Mouse (Mus musculus) embryo, embryonic 10.5 days (tissue): ENCODE measurements around the gene Msl3.

Experiments
- DNase-seq: peaks from one replicate; pipeline ENCODE4 v3.0.0-alpha.2; 2015; ENCODE audit warnings: low spot score

The Msl3 gene

DNA sequence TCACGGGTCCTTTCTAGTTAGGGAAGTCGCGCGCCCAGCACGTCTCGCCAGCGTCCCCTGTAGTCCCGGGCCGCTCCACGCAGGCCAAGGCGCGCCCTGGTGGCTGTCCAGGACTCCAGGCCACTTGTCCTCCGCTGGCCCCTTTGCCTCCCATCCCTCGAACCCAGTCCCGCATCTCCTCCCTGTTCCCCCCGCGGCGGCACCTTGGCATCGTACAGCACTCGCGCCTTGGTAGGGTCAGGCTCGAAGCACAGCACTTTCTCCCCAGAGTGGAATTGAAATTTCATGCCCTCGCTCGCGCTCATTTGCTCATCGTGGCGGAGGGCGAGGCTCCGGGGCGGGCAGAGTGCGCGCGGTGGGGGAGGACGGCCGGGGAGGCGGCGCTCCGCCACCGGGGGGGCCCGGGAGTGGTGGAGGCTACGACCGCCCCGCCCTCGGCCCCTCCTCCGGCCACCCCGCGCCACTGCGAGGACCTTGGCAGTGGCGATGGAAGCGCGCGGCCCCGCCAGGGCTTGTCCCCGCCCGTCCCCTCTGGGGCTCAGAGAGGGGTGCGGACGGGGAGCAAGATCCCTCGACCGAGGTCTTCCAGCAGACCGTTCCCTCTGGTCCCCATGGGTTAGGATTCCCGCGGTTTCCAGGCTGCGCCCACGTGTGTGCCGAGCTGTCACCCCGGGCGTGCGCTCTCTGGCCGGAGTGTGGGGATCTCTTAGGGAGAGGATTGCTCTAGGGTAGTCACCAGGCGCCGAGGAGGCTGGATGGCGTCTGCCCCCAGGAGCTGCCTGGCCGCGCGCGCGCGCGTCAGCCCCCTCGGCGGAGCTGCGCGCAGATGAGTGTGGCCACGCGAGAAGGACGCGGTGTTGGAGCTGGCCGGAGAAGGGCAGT is at the start of gene Msl3:
TSS of gene Msl3 (minus strand) at position 374 of the 882 bp plus-strand sequence.
- peak; percentile 86 for DNase-seq

DNA sequence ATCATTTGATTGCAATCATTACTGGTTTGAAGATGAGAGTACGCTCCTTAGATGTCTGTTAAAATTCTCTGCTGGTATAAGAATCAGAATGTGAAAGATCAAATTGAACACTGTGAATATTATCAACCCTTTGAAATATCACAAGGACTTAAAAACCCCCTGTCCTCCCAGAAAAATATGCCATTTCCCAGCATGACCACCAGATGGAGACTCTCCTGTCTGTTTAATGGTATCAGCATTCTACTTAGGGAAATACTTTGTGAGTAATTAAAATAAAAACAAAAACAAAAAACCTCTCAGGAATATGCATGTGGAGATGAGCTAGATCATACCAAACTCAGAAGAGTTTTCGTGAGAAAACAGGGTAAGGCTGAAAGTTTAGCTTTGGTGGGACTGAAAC is 44.3 kb upstream of the Msl3 start:
- peak; percentile 15 for DNase-seq

DNA sequence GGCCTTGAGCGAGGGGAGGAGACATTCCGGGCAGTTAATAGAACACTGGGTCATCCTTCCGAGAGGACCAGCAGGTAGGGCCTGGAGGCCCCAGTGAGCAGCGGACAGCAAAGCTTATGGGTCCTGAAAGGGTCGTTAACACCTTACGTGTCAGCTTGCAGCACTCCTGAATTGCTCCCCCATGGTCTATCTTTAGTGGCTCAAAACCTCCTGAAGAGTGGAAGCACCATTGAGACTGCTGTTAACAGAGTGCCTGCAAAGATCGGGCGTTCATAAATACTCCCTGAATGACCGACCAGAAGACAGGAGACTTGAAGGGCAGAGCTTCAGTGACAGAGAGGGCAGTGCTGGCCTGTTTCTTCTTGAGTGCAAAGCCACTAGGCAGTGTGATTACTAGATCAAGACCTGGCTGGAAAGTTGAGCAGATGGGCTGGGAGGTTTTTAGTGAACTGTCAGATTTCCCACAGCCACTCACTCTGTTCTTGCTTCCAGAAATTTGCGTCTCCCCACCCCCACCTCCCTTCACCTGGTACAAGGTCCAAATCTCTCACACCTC is 787 bp upstream of the Msl3 start:
- DNase-seq, result no peak

DNA sequence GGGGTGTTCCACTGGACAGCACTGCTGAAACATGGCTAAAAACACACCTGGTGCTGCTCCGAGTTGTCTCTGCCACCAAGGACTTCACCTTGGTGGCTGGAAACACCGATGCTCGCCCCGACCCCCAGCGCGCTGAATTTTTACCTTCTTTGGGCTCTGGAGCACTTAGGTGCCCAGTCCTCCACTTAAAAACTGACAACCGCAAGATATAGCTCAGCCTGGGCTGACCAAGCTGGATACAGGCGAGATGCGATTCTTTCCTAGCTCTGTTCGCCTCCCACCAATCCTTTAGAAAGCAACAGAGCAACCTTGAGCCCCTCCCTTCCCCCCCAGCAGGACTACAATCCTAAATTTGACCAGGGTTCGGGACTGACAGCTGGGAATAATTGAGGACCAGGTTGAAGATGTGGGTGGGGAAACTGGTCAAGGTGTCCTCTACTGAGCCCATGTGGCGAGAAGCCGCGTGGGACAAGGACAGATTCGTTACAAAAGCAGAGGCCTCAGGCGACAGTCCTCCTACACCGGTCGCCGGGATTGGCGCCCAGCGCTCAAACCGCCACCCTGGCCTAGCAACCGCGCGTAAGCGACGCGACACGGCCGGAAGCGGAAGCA is 679 bp downstream of the Msl3 start:
- DNase-seq, result no peak

DNA sequence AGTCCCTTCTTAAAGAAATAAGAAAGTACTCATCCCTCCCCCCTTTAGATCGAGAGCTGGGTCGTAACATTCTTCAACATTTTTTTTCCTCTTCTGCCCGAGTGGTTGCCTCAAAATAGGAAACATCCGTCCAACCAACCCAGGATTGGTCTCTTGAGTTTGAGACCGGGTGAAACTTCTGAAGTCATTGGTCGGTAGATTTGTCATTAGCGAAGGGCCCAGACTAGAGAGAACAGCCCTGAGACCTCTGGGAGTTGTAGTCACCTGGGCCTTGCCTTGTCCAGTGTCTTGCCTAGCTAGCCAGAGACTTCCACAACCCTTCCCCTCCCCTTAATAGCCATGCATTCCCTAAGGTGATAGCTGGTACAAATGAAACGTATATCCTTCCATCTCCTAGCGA is 1.3 kb downstream of the Msl3 start:
- DNase-seq, result peak; percentile 84

DNA sequence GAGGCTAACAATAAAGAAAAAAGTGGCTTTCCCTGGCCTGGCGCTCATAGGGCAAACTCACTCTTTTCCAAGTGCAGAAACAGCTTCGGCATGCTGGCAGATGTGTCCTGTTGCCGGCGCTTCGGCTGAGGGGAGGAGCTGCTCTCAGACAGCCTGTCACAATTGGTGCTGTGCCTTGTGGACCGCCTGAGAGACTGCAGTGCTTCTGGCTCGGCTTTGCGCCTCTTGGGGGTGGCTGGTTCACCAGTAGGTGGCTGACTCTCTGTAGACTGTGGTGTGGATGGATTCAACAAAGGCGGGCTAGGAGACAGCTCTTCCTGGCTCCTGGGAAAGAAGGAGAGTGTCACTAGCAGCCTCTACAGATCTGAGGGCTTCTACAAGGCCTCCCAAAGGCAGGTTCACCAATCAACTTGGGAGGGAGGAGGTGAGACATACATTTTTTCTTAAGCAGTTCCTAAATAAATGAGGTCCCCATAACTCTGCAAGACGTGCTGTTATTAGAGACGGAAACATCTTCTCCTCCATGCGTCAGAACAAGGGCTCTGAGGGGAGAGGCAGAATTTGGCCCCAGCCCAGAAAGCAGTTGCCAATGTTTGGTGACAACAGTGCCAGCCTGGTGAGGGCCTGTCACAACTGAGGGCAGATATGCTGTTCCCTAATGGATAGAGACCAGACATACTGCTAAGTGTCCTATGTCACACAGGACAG is 9.6 kb downstream of the Msl3 start:
- DNase-seq, result no peak

DNA sequence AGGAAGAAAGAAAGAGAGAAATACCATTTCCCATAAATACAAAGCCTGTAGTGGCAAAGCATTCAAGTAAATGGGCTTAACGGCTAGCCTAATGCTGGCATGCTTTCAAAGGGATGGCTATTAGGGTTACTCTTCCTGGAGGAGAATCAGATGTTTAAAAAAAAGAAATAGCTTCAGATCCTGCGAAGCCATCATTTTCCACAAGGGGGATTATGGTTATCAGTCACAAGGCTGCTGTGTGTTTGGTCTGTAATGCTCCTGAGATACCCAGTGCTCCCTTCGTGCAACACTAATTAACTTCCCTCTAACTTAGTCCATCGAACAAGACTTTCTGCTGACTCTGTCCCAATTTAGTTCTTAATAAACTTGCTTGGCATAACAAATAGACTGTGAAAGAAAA is 13.5 kb downstream of the Msl3 start:
- peak; percentile 7 for DNase-seq

DNA sequence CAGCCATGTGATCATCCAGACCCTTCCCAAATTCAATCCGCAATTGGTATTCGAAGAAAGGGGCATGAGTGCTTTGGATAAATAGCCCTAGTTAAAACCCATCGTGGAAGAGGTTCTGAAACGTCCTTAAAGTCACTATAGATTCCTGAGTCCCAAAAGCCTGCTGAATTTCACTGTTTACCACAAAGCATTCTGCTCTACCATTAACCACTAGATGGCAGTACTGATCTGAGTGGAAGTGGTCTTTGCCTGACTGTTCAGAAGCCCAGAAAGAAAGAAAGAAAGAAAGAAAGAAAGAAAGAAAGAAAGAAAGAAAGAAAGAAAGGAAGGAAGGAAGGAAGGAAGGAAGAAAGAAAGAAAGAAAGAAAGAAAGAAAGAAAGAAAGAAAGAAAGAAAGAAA is 13.9 kb downstream of the Msl3 start:
- DNase-seq, result peak; percentile 69

DNA sequence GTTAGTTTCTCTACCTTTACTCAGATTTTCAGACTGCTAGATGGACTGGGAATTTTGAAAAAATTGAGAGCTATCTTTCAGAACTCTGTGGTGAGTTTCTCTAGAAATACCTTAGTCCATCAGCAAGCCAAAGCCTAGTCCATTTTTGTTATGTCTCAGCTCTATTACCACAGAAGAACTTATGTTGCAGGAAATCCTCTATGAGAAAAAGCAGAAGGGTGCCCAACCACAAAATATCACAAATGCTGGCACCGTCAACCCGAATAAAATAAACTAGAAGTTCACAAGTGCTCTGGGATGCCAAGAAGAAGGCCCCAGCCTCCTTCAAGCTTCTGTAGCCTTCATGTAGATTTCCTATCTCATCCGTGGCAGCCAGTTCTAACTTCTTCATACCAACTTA is 14.4 kb downstream of the Msl3 start:
- DNase-seq, result no peak

DNA sequence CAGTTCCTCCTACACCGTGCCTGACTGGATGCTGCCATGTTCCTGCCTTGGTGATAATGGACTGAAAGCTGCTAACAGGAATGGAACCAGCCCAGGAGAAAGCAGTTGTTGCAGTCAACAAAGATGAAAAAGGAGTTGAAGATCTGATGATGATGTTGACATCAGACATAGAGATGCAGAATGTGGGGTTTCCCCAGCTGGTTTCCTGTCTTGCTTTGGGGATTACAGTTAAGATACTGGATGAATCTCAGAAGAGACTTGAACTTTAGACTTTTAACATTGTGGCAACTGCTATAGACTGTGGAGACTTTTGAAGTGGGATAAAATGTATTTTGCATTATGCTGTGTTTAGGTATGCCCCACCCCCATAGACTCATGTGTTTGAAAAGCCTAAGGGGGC is 15.9 kb downstream of the Msl3 start:
- no peak for DNase-seq

DNA sequence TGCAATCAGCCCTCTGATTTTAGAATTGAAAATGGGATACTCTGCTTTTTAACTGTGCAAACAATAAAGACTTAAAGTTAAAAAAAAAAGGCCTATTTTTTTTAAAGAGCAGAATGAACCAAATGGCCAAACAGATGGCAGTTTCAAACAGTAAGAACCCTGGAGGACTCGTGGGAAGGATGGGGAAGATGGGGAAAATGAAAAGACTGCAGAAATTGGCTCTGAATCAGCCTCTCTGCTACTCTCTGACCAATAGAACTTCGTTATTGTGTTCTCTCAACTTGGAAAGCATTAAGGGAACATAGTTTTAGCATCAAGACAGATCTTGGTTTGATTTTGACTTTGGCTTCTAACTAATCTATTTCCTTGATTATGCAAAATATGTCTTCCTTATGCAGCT is 24.4 kb downstream of the Msl3 start:
- no peak for DNase-seq

DNA sequence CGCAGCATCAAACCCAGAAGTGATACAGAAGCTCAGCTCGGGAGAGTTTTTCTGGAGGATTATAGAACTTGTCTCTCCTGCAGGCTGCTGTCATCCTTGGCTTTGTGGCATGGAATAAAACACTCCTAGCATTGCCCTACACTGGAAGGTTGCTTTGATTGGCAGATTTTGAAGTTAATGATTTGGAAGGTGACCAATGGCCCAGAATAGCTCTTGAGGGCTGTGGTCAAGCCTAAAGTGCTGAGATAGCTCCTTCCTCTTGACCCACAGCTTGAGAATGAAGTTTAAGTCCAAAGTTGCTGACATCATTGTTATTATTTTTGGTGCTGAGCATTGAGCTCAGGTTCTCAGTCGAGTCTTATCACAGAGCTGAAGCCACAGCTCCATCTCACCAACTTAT is 26.0 kb downstream of the Msl3 start:
- DNase-seq, result no peak

DNA sequence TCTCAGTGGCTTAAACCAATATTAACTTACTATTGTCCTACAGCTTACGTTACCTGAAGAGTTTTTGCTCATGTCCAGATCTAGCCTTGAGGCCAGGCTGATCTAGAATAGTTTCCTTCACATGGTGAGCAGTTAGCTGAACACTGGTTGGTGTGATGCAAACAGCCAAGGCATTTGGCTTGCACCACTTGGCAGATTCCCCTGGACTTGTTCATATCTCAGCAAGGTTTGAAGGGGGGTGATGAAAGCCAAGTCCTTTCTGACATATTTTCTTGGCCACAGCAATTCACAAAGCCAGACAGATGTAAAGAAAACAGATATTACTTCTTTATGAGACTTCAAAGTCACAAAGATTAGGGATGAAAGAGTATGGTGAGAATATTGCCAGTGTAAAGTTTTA is 30.2 kb downstream of the Msl3 start:
- no peak for DNase-seq

DNA sequence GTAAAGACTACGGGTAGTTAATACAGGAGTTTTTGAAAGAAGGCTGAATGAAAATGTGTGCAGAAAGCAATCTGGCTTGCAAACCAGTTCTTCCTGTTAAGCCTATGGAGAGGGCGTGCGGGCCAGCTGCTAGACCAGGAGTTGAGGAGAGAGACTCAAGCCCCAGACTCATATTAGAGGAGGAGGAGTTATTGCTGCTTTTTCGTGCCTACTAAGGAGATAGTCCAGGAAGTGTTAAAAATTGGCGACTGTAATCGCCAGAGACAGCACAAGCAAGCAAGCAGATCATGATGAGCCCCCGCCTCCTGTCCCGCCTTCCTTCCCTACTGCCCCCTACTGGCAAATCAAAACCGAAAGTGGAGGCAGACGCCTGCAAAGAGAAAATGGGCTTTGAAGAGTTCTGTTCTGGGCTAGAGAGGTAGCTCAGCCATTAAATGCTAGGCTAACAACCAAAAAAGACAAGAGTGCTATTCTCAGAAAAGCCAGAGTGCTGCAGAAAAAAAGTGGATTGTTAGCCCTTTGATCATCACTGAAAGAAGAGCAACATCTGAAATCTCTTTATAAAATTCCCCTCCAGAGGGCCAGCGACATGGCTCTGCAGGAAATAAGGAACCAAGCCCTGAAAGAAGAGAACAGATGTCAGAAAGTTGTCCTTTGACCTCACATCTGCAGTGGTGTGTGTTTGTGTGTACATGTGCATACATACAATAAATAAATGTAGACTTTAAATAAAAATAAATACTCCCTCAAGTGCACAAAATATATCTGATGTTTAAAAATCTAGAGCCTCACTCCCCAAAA is 33.9 kb downstream of the Msl3 start:
- DNase-seq, result peak; percentile 69
